Mouse (Mus musculus) B cell, adult 2 months (primary cell): ENCODE results near the gene Gjd2.

Experiments used
- DNase-seq, 2 experiments: peaks; one replicate each; pipeline ENCODE4 v3.0.0; 2022

Gjd2 gene

DNA sequence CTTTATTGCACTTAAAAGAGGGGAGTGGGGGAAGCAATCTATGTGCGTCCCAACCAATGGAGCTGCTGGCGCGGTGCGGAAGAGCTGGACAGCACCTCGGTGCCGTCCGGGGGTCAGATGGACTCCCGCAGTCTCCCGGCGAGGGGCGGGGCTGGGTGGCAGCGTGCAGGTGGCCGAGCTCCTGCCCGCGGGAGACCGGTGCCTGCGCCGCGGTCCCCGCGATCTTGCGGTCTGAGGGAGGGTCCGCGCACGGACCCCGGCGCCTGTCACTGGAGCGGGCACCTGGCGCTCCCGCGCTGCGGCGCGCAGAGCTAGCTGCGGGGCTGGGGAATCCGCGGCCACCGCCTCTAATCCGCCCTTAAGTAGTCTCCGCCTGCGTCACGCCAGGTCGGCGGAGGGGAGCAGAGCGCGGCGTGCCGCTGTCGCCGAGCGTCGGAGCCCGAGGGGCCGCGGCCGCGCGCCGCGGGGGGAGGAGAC lies at the start of gene Gjd2:
Gjd2 (minus strand) TSS at position 325 of the 477 bp plus-strand sequence.
- no peak for DNase-seq

GRCm38 (mm10) chr2:114060071-114060591 lies 46.7 kb upstream of the Gjd2 start:
- no peak for DNase-seq

- no peak for DNase-seq
Observed at GRCm38 (mm10) chr2:114059608-114060007, 46.2 kb upstream of the Gjd2 start.

GRCm38 (mm10) chr2:114058226-114058796 lies 44.9 kb upstream of the Gjd2 start:
- DNase-seq = no peak

DNA sequence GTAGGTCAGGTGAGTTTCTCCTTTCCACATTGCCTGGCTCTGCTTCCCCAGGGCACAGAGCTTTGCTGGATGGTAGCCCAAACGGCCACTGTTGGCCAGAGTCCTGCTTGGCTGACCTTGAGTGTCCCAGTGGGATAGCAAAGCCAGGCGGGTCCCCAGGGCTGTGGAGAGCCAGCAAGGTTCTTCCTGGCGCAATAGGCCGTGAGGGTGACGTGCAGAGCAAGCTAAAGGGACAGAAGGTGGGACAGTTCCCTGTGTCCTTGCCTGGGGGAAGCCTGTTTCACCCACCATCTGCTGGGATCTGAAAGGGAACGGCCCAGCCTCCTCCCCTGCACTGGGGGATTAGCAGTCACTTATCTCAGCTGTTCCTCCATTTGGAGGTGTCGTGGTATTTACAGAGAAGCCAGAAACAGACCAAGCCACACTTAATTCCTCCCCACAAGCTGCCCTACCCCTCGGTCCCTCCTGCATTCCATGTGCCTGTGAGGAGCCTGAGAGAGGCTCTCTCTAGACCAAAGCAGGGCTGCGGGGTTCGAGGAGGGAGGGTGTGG lies 44.0 kb upstream of the Gjd2 start:
- DNase-seq = no peak

DNA sequence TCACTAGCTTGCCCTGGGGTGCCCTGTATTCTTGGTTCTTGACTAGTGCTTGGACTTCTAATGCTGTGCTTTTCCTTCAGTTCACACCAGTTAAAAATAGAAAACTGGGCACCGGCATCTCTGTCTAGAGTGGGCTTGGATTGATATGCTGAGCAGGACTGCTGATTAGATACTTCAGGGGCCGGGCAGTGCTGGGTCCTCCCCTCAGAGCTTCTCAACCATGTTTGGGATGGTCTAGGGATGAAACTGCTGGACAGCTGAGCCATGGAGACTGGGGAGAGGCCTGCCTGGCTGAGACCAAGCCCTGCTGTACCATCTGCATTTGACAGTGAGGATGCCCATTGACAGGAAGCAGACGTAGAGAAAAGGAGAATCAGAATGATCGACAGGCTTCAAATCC lies 40.7 kb upstream of the Gjd2 start:
- DNase-seq = no peak

DNA sequence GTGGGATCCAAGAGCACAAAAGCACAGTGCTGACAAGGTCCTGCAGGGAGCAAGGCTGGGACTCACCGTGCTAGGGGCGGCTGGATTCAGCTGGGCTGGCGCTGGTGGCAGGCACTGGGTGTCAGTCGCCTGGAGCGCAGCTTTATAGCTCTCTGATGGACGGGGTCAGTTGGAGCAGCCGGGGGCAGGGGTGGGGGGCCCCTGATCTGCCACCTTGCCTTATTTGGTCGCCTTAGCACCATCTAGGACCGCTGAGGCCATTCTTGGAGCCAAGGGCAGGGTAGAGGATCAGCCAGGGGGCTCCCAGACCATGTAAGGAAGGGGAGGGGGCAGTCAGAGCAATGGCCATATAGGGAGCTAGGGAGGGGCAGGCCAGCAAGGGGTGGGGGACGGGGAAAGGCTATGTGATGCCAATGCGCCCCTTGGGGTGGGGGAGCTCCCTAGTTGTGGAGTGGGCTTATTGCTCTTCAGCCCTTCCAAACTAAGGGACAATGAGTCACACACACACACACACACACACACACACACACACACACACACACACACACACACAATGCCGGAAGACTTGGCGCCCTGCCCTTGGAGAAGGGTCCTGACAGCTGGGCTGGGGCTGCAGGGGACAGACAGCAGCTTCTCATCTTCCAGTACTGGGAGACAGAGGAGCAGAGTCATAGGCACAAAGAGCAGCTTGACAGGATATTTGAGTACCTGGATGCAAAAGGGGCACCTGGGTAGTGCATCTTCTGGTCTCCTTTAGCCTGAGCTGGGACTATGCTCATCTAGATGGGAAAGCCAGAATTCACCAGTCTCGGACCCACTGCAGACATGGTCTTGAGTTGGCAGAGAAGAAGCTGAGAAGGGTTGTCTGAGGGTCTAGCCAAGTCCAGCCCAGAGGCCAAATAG lies 39.5 kb upstream of the Gjd2 start, which contains the start of gene Actc1:
Actc1 (minus strand) TSS at position 853 of the 903 bp plus-strand sequence.
- DNase-seq = no peak

- DNase-seq = no peak
Observed at GRCm38 (mm10) chr2:114051871-114052241, 38.4 kb upstream of the Gjd2 start.

- DNase-seq = no peak
Observed at GRCm38 (mm10) chr2:114051111-114051870, 37.9 kb upstream of the Gjd2 start.

DNA sequence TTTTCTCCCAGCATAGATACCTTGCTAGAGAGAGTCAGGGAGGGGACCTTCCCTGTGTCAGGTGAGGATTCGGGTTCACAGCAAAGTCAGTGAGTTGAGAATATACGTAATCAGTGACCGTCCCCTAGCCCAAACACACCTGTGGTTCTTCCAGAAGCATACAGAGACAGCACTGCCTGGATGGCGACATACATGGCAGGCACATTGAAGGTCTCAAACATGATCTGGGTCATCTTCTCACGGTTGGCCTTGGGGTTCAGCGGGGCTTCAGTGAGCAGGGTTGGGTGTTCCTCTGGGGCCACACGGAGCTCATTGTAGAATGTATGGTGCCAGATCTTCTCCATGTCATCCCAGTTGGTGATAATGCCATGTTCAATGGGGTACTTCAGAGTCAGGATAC lies 36.7 kb upstream of the Gjd2 start:
- no peak for DNase-seq

DNA sequence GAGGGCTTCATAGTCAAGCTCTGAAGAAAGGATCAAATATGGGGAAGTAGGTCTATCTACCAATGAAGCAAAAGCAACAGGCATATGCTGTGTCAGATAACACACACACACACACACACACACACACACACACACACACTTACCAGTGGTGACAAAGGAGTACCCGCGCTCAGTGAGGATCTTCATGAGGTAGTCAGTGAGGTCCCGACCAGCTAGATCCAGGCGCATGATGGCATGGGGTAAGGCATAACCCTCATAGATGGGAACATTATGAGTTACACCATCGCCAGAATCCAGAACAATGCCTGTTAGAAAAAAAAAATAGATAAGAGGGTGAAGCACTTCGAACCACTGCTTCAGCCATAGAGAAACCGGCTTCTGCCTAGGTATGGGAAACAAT lies 36.0 kb upstream of the Gjd2 start:
- DNase-seq = no peak

GRCm38 (mm10) chr2:114047960-114048611 lies 34.7 kb upstream of the Gjd2 start:
- no peak for DNase-seq

- no peak for DNase-seq
Observed at GRCm38 (mm10) chr2:114046151-114046664, 32.8 kb upstream of the Gjd2 start.

DNA sequence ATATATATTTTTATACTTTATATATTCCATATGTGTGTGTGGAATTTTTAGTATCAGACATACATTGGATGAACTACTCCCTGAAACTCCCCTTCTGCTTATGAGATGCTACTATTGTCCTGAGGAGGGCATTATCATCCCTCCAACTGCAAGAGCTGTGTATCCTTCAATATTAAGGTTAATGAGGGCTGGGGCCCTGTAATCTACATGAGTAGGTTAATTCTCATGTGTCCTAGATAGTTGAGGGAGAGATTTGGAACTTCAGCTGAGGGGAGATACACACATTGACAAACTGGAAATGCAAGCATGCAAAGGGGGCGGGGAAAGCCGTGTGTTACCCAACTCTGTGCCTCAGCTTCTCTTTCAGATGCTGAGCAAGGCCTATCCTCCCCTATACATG lies 24.5 kb upstream of the Gjd2 start:
- DNase-seq = no peak

GRCm38 (mm10) chr2:114032259-114032658 lies 18.8 kb upstream of the Gjd2 start:
- no peak for DNase-seq

GRCm38 (mm10) chr2:114023383-114023782 lies 10.0 kb upstream of the Gjd2 start:
- no peak for DNase-seq

- no peak for DNase-seq
Observed at GRCm38 (mm10) chr2:114020210-114020563, 6.8 kb upstream of the Gjd2 start.

DNA sequence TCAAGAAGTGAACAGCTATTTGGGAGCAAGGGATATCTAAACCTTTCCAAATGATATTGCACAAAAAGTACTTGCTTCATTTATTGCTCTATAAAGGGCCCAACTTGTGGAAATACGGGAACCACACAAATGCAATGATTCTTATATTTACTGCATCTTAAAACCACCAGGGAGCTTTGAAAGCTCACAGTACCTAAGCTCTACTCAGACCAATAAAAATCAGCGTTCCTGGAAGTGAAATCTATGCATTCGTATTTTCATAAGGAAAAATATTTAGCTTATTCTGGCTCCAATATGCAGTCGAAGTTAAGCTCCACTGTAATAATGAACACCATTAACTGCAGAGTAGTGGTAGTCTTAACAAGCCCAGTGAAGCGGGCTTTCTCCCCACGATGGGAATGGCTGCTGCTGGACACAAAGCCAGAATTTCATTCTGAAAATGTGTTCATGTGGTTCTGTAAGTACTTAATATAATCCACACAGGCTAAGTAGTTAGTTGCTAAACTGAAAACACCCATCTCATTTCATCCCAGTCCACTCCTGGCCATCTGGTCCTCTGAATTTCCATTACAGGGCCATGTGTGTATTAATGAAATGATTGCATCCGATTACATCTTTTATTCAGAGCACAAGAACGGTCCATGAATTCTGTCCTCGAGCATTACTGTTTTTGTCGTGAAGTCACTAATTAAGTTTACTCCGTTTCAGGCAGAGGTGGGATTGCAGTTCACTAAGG lies 6.2 kb upstream of the Gjd2 start:
- no peak for DNase-seq

GRCm38 (mm10) chr2:114018136-114018535 lies 4.7 kb upstream of the Gjd2 start:
- no peak for DNase-seq

GRCm38 (mm10) chr2:114014839-114015238 lies 1.4 kb upstream of the Gjd2 start:
- no peak for DNase-seq

DNA sequence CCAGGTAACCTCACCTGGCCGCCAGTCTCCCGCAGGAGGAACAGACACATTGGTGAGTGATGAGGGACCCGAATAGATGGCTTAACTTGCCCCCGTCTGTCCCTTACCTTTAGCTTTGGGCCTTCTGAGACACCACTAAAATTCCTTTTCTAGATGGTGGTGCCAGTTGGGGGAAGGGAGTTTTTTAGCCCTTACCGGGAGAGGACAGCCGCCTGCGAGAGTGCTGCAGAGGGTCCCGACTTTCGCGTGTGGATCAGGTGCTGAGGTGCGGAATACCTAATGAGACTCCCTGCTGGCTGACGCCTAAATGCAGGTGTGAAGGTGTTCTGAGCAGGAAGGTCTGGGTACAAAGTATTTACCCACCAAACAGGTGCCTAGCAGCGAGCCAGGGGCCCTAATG lies 427 bp upstream of the Gjd2 start:
- DNase-seq = no peak
